Comparison of ENCODE assay signal across 28 mouse cellular contexts in genomic region chr10:110944175-110944574, GRCm38 (mm10).
"Had no signal": no experiment of that assay in that cellular context is flagged by ENCODE, and none has a peak within 500 bp of the region (broad histone marks: within the 10 kb centered on the region; RNA-seq: fewer than 3 reads in every experiment).

No protein-coding gene starts in this region.

- H3K4me1 ChIP-seq: embryonic facial prominence, embryonic 10.5 days; embryonic facial prominence, embryonic 12.5 days; embryonic facial prominence, embryonic 13.5 days; embryonic facial prominence, embryonic 15.5 days; forebrain, embryonic 10.5 days; forebrain, embryonic 12.5 days had no signal

- H3K9ac ChIP-seq: embryonic facial prominence, embryonic 12.5 days; embryonic facial prominence, embryonic 13.5 days; embryonic facial prominence, embryonic 15.5 days; forebrain, embryonic 12.5 days; forebrain, embryonic 13.5 days; forebrain, embryonic 15.5 days; forebrain, postnatal 0 days had no signal

- DNase-seq: cerebellum, adult 18-20 months; cerebellum, adult 2 months; cerebellum, adult 8-10 months; cerebellum, adult 9-10 months; cerebellum, adult 9-11 months; cerebellum, postnatal 10 days; cerebellum, postnatal 14 days; cerebellum, postnatal 25 days; cerebellum, postnatal 36 days; embryo, embryonic 11 days; forebrain, postnatal 0 days; gastrocnemius, adult 2 months; gastrocnemius, postnatal 10 days; gastrocnemius, postnatal 14 days; gastrocnemius, postnatal 25 days; gastrocnemius, postnatal 36 days; heart, adult 18-20 months had no signal

- H3K9me3 ChIP-seq: embryonic facial prominence, embryonic 10.5 days; embryonic facial prominence, embryonic 12.5 days; embryonic facial prominence, embryonic 13.5 days; embryonic facial prominence, embryonic 15.5 days; forebrain, embryonic 10.5 days; forebrain, embryonic 12.5 days; forebrain, embryonic 13.5 days; forebrain, embryonic 15.5 days had no signal

- H3K4me3 ChIP-seq: embryonic facial prominence, embryonic 10.5 days; embryonic facial prominence, embryonic 12.5 days; embryonic facial prominence, embryonic 13.5 days; embryonic facial prominence, embryonic 15.5 days; erythroblast, embryonic 14.5 days; forebrain, embryonic 10.5 days; forebrain, embryonic 12.5 days; forebrain, embryonic 13.5 days; forebrain, embryonic 15.5 days; gastrocnemius, adult 2 months had no signal

- H3K4me2 ChIP-seq: embryonic facial prominence, embryonic 12.5 days; embryonic facial prominence, embryonic 13.5 days; embryonic facial prominence, embryonic 15.5 days; forebrain, embryonic 12.5 days; forebrain, embryonic 13.5 days; forebrain, embryonic 15.5 days had no signal

- H3K27me3 ChIP-seq: embryonic facial prominence, embryonic 12.5 days; embryonic facial prominence, embryonic 13.5 days; embryonic facial prominence, embryonic 15.5 days; forebrain, embryonic 12.5 days; forebrain, embryonic 13.5 days; forebrain, embryonic 15.5 days had no signal

- H3K27ac ChIP-seq: embryonic facial prominence, embryonic 10.5 days; embryonic facial prominence, embryonic 12.5 days; embryonic facial prominence, embryonic 13.5 days; embryonic facial prominence, embryonic 15.5 days; forebrain, embryonic 10.5 days; forebrain, embryonic 12.5 days; forebrain, embryonic 13.5 days; forebrain, embryonic 15.5 days; gastrocnemius, adult 2 months had no signal

- ATAC-seq: forebrain, embryonic 13.5 days; forebrain, embryonic 14.5 days; forebrain, embryonic 15.5 days; forebrain, embryonic 16.5 days; forebrain, postnatal 0 days had no signal
